In genomic region chr1:120259249-120259648, GRCm38 (mm10) we compare ENCODE assay signal across 13 mouse cellular contexts. TPM values are rescaled to one million over a fixed set of nuclear protein-coding genes. Genes with fewer than 3 reads are reported as not detected.
A peak's percentile ranks its signal among the peaks of the same experiment; 100 is the strongest.
DNase-seq lines count a peak whose midpoint lies in the region; ATAC-seq and TF ChIP-seq lines count a peak whose summit lies in the region.
"Had no signal": no experiment of that assay in that cellular context is flagged by ENCODE, and none has a peak within 500 bp of the region (broad histone marks: within the 10 kb centered on the region; RNA-seq: fewer than 3 reads in every experiment).

No protein-coding gene starts in this region.

- no peaks in the 10 kb centered on the region for H3K9me3 ChIP-seq in E14TG2a.4 (ENCODE audit: low read length)
- H3K9me3 ChIP-seq in erythroblast, embryonic 14.5 days (ENCODE audit: control insufficient read depth, low read length) = no peaks in the 10 kb centered on the region
- H3K9me3 ChIP-seq: neural tube, embryonic 12.5 days had no signal

- intact Hi-C loops in gastrocnemius, adult 2 months (cut with DNase I) = no loop called here
- intact Hi-C loops in heart, postnatal 25 days (cut with DNase I) = no loop called here

- no peak for TF ChIP-seq CTCF in gastrocnemius, adult 2 months (IDR thresholded peaks at IDR 0.05)
- no peak for TF ChIP-seq CTCF in E14TG2a.4 (conservative IDR thresholded peaks at IDR 0.05; ENCODE audit: low read length)

- DNase-seq in gastrocnemius, adult 2 months = no peak
- DNase-seq in gastrocnemius, postnatal 25 days = no peak
- no peak for DNase-seq in thymus, postnatal 0 days (ENCODE audit: low spot score)
- DNase-seq in heart, postnatal 25 days (ENCODE audit: low spot score) = no peak
- DNase-seq in layer of hippocampus, postnatal 14 days (ENCODE audit: low spot score in 2 of 2) = no peak
- DNase-seq: midbrain, embryonic 14.5 days had no signal

- H3K4me1 ChIP-seq in E14TG2a.4 (replicated peaks; ENCODE audit: low read depth, low read length) = peaks cover 40% of the 10 kb centered on the region
- H3K4me1 ChIP-seq in erythroblast, embryonic 14.5 days (ENCODE audit: control insufficient read depth) = peaks cover 96% of the 10 kb centered on the region

- H3K27ac ChIP-seq in gastrocnemius, adult 2 months = peak overlapping the region; percentile 79
- H3K27ac ChIP-seq: neural tube, embryonic 12.5 days had no signal

- ATAC-seq in megakaryocyte, adult 5-6 weeks (ENCODE audit: poor library complexity, severe bottlenecking) = 0 out of 2 replicates have a peak, but pooled peaks have one; percentile 9
- ATAC-seq: activated CD4-positive, CD25-positive, alpha-beta regulatory T cell, adult 4 months; inflammation-experienced regulatory T-cells, adult 6 months; lung, postnatal 0 days had no signal

- H3K36me3 ChIP-seq in E14TG2a.4 (ENCODE audit: insufficient read depth, low read length) = no peaks in the 10 kb centered on the region
- H3K36me3 ChIP-seq in erythroblast, embryonic 14.5 days (ENCODE audit: control insufficient read depth) = peaks cover 100% of the 10 kb centered on the region
- H3K36me3 ChIP-seq: neural tube, embryonic 12.5 days had no signal

- H3K27me3 ChIP-seq in E14TG2a.4 (ENCODE audit: insufficient read depth, low read length) = peaks cover 19% of the 10 kb centered on the region
- no peaks in the 10 kb centered on the region for H3K27me3 ChIP-seq in erythroblast, embryonic 14.5 days (ENCODE audit: control insufficient read depth)

- H3K4me3 ChIP-seq in gastrocnemius, adult 2 months = no peak overlapping the region; the same call in none of the 2 replicates
- peak overlapping the region; percentile 51; the same call in 1 of the 2 replicates for H3K4me3 ChIP-seq in E14TG2a.4 (replicated peaks; ENCODE audit: low read length)
- H3K4me3 ChIP-seq in erythroblast, embryonic 14.5 days (replicated peaks) = peak overlapping the region; percentile 63
- H3K4me3 ChIP-seq: neural tube, embryonic 12.5 days had no signal

RNA-seq across cellular contexts. Expression of gene Steap3, which starts 13.3 kb away (rescaled TPM):
- 10 to 100 TPM; 16.0 to 22.1 TPM for total RNA-seq in gastrocnemius, adult 2 months (2021)
- 10 to 100 TPM; 21.6 to 22.6 TPM for total RNA-seq in gastrocnemius, postnatal 25 days (2021)
- polyA plus RNA-seq in erythroblast, embryonic 14.5 days (2012) = 29.2 and 33.0 TPM in 2 replicates
- total RNA-seq in megakaryocyte, adult 5-6 weeks (2015) = 16.8 and 17.5 TPM in 2 replicates
- 4.8 and 6.9 TPM in 2 replicates for total RNA-seq in megakaryocyte, adult 5-6 weeks (2017)
- polyA plus RNA-seq in thymus, postnatal 0 days (2015; fragmentation: Nextera tagmentation; extraction: Ambion mirVana) = 4.7 and 5.0 TPM in 2 replicates
- total RNA-seq in heart, postnatal 25 days (2021) = 10 to 100 TPM; 26.8 to 35.9 TPM
- 1 to 10 TPM; 6.9 to 9.9 TPM for total RNA-seq in layer of hippocampus, postnatal 14 days (2021)
- polyA plus RNA-seq: activated CD4-positive, CD25-positive, alpha-beta regulatory T cell, adult 4 months had no signal
